Mouse (Mus musculus) embryonic stem cell, embryonic (primary cell): ENCODE results near the gene Reln.

Experiments
- CTCF ChIA-PET, 4 experiments: fragments of 300-600 bp in 2 of 4; fragments of 350-600 bp in 2 of 4; sonication (Branson Sonifier 250); formaldehyde crosslinking; loops; one replicate each; lab custom pipeline; 2022; ENCODE audit warnings: inconsistent platforms in 2 of 4; lab: Charles Lee
- POLR2A ChIA-PET, 4 experiments: fragments of 300-600 bp in 2 of 4; fragments of 350-600 bp in 2 of 4; sonication (Branson Sonifier 250); formaldehyde crosslinking; loops; one replicate each; lab custom pipeline; 2022; ENCODE audit warnings: antibody characterized with exemption in 4 of 4, inconsistent platforms in 1 of 4; lab: Charles Lee

The Reln gene

GRCm38 (mm10) chr5:22262351-22262765 lies 82.1 kb downstream of the Reln start:
- ChIA-PET CTCF (no interaction called here), POLR2A (interaction anchor here in 1 of 4 experiments (0.6 kb wide), 1 partner anchor 56 kb away, joined by 5 read pairs; no protein-coding TSS in a partner anchor)

- CTCF ChIA-PET: no interaction called here
- POLR2A ChIA-PET: interaction anchor here in 1 of 4 experiments (0.6 kb wide), 1 partner anchor 1406 kb away, joined by 4 read pairs; no protein-coding TSS in a partner anchor
These were observed 89.2 kb downstream of the Reln start for GRCm38 (mm10) chr5:22255346-22255745.

GRCm38 (mm10) chr5:22253910-22254309 lies 90.6 kb downstream of the Reln start:
- ChIA-PET POLR2A (no interaction called here), CTCF (interaction anchor here in 1 of 4 experiments (0.7 kb wide), 1 partner anchor 112 kb away, joined by 13 read pairs; no protein-coding TSS in a partner anchor)

- CTCF ChIA-PET: no interaction called here
- POLR2A ChIA-PET: interaction anchor here in 1 of 4 experiments (0.5 kb wide), 1 partner anchor 90 kb away, joined by 3 read pairs; no protein-coding TSS in a partner anchor
These were observed 91.2 kb downstream of the Reln start for GRCm38 (mm10) chr5:22253318-22253717.

- CTCF ChIA-PET: interaction anchor here in 1 of 4 experiments (0.7 kb wide), 1 partner anchor 152 kb away, joined by 3 read pairs; no protein-coding TSS in a partner anchor
- POLR2A ChIA-PET: no interaction called here
These were observed 96.7 kb downstream of the Reln start for GRCm38 (mm10) chr5:22247850-22248249.

- ChIA-PET POLR2A (no interaction called here), CTCF (no interaction called here)
These were observed 99.4 kb downstream of the Reln start for GRCm38 (mm10) chr5:22245056-22245455.

GRCm38 (mm10) chr5:22243538-22243937 lies 101.0 kb downstream of the Reln start:
- CTCF ChIA-PET: no interaction called here
- POLR2A ChIA-PET: no interaction called here

- POLR2A ChIA-PET: interaction anchor here in 1 of 4 experiments (1.1 kb wide), 1 partner anchor 27 kb away, joined by 7 read pairs; no protein-coding TSS in a partner anchor
- CTCF ChIA-PET: no interaction called here
These were observed 102.9 kb downstream of the Reln start for GRCm38 (mm10) chr5:22241560-22241959.

- ChIA-PET POLR2A (no interaction called here), CTCF (interaction anchor here in 1 of 4 experiments (0.6 kb wide), 1 partner anchor 52 kb away, joined by 4 read pairs; no protein-coding TSS in a partner anchor)
These were observed 107.7 kb downstream of the Reln start for GRCm38 (mm10) chr5:22236801-22237200.

- ChIA-PET POLR2A (no interaction called here), CTCF (interaction anchor here in 1 of 4 experiments (0.7 kb wide), 1 partner anchor 166 kb away, joined by 3 read pairs; no protein-coding TSS in a partner anchor)
These were observed 120.0 kb downstream of the Reln start for GRCm38 (mm10) chr5:22224515-22224914.

- CTCF ChIA-PET: no interaction called here
These were observed 120.6 kb downstream of the Reln start for GRCm38 (mm10) chr5:22223940-22224339.

GRCm38 (mm10) chr5:22208311-22209021 lies 136.0 kb downstream of the Reln start:
- ChIA-PET POLR2A (no interaction called here), CTCF (interaction anchor here in 1 of 4 experiments (0.6 kb wide), 1 partner anchor 848 kb away, joined by 3 read pairs; no protein-coding TSS in a partner anchor)

More at GRCm38 (mm10) chr5:22223940-22224339, 120.6 kb downstream of the Reln start:
- POLR2A ChIA-PET: no interaction called here

- POLR2A ChIA-PET: no interaction called here
- CTCF ChIA-PET: no interaction called here
These were observed 146.6 kb downstream of the Reln start for GRCm38 (mm10) chr5:22197926-22198325.

GRCm38 (mm10) chr5:22196891-22197290 lies 147.6 kb downstream of the Reln start:
- ChIA-PET POLR2A (no interaction called here), CTCF (no interaction called here)

GRCm38 (mm10) chr5:22196476-22196875 lies 148.0 kb downstream of the Reln start:
- POLR2A ChIA-PET: no interaction called here
- CTCF ChIA-PET: no interaction called here

- ChIA-PET CTCF (no interaction called here), POLR2A (no interaction called here)
These were observed 149.1 kb downstream of the Reln start for GRCm38 (mm10) chr5:22195352-22195941.

- ChIA-PET CTCF (no interaction called here), POLR2A (no interaction called here)
These were observed 152.7 kb downstream of the Reln start for GRCm38 (mm10) chr5:22191784-22192183.

- ChIA-PET POLR2A (no interaction called here), CTCF (no interaction called here)
These were observed 154.2 kb downstream of the Reln start for GRCm38 (mm10) chr5:22190333-22190732.

GRCm38 (mm10) chr5:22187599-22187998 lies 156.9 kb downstream of the Reln start:
- POLR2A ChIA-PET: no interaction called here
- CTCF ChIA-PET: no interaction called here

- POLR2A ChIA-PET: no interaction called here
- CTCF ChIA-PET: no interaction called here
These were observed 168.0 kb downstream of the Reln start for GRCm38 (mm10) chr5:22176480-22176879.
